Mouse (Mus musculus) urinary bladder, postnatal 4 days (tissue): ENCODE measurements around the gene Nfkbil1.
A peak's percentile ranks its signal among the peaks of the same experiment; 100 is the strongest.

ENCODE experiments used
- DNase-seq, 2 experiments: peaks; one replicate each; pipeline ENCODE4 v3.0.0; 2021 to 2022; ENCODE audit warnings: low spot score in 2 of 2

The Nfkbil1 gene

GRCm38 (mm10) chr17:35254241-35255098 lies 18.9 kb upstream of the Nfkbil1 start:
- peak in 1 of 2 experiments; percentile 32 for DNase-seq

- DNase-seq = no peak
Measured at GRCm38 (mm10) chr17:35253293-35254093, 17.9 kb upstream of the Nfkbil1 start.

- DNase-seq = no peak
Measured at GRCm38 (mm10) chr17:35252619-35253292, 17.2 kb upstream of the Nfkbil1 start.

- no peak for DNase-seq
Measured at GRCm38 (mm10) chr17:35251981-35252380, 16.4 kb upstream of the Nfkbil1 start.

- no peak for DNase-seq
Measured at GRCm38 (mm10) chr17:35251162-35251719, 15.6 kb upstream of the Nfkbil1 start.

- DNase-seq = no peak
Measured at GRCm38 (mm10) chr17:35250348-35251120, 14.9 kb upstream of the Nfkbil1 start.

GRCm38 (mm10) chr17:35249451-35250197 lies 14.0 kb upstream of the Nfkbil1 start:
- DNase-seq = no peak

GRCm38 (mm10) chr17:35248986-35249385 lies 13.4 kb upstream of the Nfkbil1 start:
- no peak for DNase-seq

GRCm38 (mm10) chr17:35247144-35247543 lies 11.6 kb upstream of the Nfkbil1 start:
- DNase-seq = no peak

- DNase-seq = no peak
Measured at GRCm38 (mm10) chr17:35245731-35246623, 10.4 kb upstream of the Nfkbil1 start.

- DNase-seq = no peak
Measured at GRCm38 (mm10) chr17:35244999-35245398, 9.4 kb upstream of the Nfkbil1 start.

- DNase-seq = peak in 1 of 2 experiments; percentile 60
Measured at GRCm38 (mm10) chr17:35243086-35243485, 7.5 kb upstream of the Nfkbil1 start.

- DNase-seq = peak in 1 of 2 experiments; percentile 41
Measured at GRCm38 (mm10) chr17:35242015-35242941, 6.7 kb upstream of the Nfkbil1 start.

- DNase-seq = peak; percentile 95 to 97
Measured at GRCm38 (mm10) chr17:35241305-35242014, 5.9 kb upstream of the Nfkbil1 start, which contains the start of gene Ddx39b. Gene Ddx39b, plus strand, starts transcription at chr17:35241746.

- DNase-seq = no peak
Measured at GRCm38 (mm10) chr17:35240384-35241304, 5.1 kb upstream of the Nfkbil1 start.

- DNase-seq = no peak
Measured at GRCm38 (mm10) chr17:35239700-35240099, 4.1 kb upstream of the Nfkbil1 start.
